Mouse (Mus musculus): ENCODE measurements around the gene Nfkb1.

Nfkb1 gene

GRCm38 (mm10) chr3:135634275-135634674, 57.1 kb downstream of the Nfkb1 start:
- in situ Hi-C loops (cut with MboI, MseI): no loop called here

- in situ Hi-C loops (cut with MboI, MseI): no loop called here
These were observed 59.5 kb downstream of the Nfkb1 start for GRCm38 (mm10) chr3:135631856-135632255.

DNA sequence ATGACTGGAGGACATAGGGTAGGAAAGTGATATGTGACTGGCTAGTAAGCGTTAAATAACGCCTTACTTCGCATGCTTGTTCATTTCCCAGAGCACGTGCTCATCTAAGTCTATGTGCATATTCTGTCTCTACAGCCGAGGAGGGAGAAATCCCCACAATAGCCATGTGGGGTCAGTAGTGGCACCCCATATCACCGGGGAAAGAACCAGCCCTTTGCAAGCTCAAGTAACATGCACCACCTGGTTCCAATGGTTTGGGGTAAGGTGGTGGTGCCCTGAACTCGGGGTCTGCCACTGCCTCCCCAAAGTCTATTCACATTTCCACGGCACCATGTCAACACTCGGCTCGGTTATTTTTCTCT, 60.3 kb downstream of the Nfkb1 start:
- in situ Hi-C loops (cut with MboI, MseI): no loop called here

- in situ Hi-C loops (cut with MboI, MseI): no loop called here
These were observed 60.8 kb downstream of the Nfkb1 start for GRCm38 (mm10) chr3:135630430-135631095.

GRCm38 (mm10) chr3:135629830-135630355, 61.5 kb downstream of the Nfkb1 start:
- in situ Hi-C loops (cut with MboI, MseI): no loop called here

DNA sequence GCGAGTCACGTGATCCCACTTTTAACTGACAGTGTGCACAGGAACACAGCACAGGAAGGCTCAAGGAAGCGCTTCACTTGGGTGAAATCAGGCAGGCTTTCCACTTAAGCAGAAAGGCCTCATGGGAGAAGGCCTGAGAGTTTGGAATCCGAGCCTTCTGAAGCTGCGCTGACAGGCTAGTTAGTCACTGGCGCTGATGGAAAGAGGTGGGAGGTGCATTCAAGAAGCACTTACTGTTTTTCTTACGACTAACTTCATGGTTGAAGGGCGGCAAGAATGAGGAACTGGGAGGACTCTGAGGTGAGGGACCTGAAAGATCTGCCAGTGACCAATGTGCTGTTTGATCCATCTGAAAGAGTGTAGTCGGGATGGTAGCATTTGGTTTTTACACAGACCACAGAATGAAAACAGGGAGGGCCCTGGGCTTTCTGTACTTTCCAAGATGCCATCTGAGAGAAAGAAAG, 62.6 kb downstream of the Nfkb1 start:
- in situ Hi-C loops (cut with MboI, MseI): no loop called here

- in situ Hi-C loops (cut with MboI, MseI): no loop called here
These were observed 63.2 kb downstream of the Nfkb1 start for GRCm38 (mm10) chr3:135628000-135628705.

GRCm38 (mm10) chr3:135625290-135625689, 66.1 kb downstream of the Nfkb1 start:
- in situ Hi-C loops (cut with MboI, MseI): no loop called here

DNA sequence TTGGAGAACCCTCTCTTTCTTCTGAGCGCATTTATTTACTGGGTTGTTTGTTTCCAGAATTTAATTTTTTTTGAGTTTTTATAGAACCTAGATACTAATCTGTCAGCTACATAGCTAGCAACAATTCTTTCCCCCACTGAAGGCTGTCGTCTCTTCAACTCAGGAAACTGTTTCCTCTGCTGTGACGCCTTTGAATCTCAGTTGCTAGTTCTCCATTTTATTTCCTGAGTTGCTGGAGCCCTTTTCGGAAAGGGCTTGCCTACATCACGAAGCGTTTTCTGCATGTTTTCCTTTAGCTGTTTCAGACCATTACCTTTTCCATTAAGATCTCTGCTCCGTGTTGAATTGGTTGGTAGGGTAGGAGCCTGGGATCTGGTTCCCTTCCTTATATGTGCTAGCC, 74.6 kb downstream of the Nfkb1 start:
- in situ Hi-C loops (cut with MboI, MseI): loop anchor here (10.0 kb wide), 1 partner anchor 1862 kb away; no protein-coding TSS in a partner anchor

DNA sequence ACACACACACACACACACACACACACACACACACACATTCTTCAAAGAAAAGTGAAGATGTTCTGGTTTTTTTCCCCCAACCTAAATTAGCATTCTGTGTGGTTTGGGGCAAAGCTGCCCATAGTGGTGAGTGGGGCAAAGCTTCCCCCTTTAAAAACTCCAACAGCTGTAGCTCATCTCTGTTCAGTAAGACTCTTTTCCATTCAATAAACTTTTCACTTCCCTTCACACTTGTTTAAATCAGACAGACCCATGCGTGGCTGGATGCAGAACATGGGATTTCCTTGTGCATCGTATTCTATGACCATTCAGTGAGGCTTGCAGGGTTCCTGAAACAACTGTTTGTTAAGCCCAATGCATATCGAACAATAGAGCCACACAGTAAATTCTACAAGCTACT, 77.0 kb downstream of the Nfkb1 start:
- in situ Hi-C loops (cut with MboI, MseI): loop anchor here (10.0 kb wide), 1 partner anchor 1860 kb away; no protein-coding TSS in a partner anchor

- in situ Hi-C loops (cut with MboI, MseI): loop anchor here (10.0 kb wide), 1 partner anchor 1855 kb away; no protein-coding TSS in a partner anchor
These were observed 81.1 kb downstream of the Nfkb1 start for GRCm38 (mm10) chr3:135610221-135610620.

DNA sequence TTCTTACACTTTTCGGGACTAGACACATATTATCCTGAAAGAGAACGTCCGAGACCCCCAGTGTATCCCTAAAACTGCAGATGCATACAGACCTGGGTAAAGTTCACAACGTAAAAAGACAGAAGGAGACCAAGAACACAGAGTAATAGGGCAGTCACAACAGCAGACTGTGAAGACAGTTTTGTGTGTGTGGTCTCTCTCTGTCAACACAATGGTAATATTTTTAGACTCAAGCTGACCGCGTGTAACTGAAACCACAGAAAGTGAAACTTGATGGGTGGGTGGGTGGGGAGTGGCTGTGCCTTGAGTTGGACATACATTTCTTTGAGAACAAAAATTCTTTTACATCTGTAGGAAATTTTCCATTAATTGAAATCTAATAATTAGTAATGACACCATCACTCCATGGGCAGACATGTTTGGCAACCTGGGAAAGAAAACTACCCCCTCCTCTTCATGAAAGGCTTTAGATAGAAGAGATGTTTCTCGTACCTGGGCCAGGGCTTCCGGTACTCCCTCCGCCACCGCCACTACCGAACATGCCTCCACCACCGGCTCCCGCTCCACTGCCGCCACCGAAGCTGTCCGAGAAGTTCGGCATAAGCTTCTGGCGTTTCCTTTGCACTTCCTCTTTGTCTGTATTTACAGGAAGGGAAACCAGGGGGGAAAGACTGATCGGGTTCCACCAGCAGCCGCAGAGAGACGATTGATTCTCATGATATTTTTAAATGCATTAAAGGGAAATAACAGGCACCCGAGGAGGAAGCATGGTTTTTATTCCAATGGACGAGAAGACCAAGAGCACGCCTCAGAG, 83.5 kb downstream of the Nfkb1 start:
- in situ Hi-C loops (cut with MboI, MseI): no loop called here

DNA sequence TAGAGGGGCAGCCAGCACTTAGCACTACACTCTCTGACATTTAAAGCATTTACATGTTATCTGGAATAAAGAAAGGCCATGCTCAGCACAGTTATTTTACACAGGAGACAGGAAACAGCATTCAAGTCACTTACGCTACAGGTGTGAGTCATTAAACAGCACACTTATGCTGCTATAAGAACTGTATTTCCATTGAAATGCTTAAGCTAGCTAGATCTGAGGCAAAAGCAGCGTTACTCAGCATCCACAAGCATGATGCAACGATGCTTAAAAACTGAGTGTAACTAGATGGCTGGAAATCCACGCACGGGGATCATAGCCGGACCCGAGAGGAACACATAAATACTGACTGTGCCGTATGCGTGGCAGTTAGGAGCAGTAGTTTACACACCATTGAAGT, 84.3 kb downstream of the Nfkb1 start:
- in situ Hi-C loops (cut with MboI, MseI): no loop called here

- in situ Hi-C loops (cut with MboI, MseI): no loop called here
These were observed 84.8 kb downstream of the Nfkb1 start for GRCm38 (mm10) chr3:135606592-135606991.

DNA sequence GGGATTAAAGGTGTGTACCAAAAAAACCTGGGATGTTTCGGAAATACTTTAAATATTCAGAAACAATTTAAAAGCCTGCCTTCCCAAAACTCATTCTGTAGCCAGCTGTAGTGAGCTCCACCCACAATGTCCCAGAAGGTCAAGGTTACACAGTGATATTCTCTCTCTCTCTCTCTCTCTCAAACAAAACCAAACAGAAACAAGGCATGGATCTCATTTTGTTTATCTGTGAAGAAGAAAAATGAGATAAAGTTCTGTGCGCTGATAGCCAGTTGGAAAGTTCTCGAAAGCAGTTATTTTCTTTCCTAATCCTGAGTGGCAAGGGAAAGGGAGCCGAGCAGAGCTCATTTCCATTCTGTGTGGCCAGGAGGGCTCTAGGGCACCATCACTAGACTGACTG, 85.9 kb downstream of the Nfkb1 start:
- in situ Hi-C loops (cut with MboI, MseI): no loop called here

DNA sequence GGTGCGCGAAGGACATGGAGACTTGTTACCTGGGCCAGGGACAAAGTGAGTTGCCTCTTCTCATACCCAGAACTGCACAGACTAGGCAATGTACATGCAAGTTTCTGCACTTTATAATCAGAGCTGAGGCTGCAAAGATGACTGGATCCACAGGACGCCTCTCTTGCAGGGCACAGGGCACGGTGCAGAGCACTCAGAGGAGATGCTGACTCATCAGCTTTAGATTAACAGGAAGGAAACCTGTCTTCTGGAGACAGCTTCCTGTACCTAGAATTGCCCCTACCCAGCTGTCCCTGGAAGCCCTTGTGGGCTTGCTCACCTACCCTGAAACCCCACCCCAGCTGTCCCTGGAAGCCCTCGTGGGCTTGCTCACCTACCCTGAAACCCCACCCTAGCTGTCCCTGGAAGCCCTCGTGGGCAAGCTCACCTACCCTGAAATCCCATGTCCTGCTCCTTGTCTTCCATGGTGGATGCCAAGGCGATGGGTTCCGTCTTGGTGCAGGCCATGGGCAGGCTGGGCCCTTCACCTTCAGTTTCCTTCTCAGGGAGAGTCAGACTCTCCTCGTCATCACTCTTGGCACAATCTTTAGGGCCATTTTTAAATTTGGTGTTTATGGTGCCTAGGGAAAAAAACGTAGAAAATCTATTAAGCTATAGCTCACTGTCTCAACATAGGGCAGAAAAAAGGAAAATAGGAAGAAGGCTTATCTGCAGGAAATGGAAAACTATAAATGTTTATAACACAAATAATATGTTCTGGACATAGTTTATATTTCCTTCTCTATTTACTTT, 86.5 kb downstream of the Nfkb1 start:
- in situ Hi-C loops (cut with MboI, MseI): no loop called here

DNA sequence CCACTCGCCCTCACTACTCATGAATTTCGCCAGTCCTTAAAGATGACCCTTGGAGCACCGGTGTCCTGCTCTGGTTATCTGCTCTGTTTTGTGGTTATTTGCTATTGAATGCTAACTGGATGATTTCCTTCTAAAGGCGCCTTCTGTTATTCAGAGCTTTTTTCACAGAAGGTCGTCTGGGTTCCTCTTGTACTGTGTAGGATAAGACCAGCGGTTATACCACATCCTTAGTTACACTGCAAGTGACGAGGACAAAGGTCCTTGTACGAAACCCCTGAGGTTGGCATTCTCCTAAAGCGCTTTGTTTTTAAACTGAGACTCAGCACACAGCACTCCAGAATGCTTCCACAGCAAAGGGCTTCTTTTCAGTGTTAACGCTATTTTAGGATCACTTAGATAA, 88.6 kb downstream of the Nfkb1 start:
- in situ Hi-C loops (cut with MboI, MseI): no loop called here

GRCm38 (mm10) chr3:135598355-135598754, 93.0 kb downstream of the Nfkb1 start:
- in situ Hi-C loops (cut with MboI, MseI): no loop called here

DNA sequence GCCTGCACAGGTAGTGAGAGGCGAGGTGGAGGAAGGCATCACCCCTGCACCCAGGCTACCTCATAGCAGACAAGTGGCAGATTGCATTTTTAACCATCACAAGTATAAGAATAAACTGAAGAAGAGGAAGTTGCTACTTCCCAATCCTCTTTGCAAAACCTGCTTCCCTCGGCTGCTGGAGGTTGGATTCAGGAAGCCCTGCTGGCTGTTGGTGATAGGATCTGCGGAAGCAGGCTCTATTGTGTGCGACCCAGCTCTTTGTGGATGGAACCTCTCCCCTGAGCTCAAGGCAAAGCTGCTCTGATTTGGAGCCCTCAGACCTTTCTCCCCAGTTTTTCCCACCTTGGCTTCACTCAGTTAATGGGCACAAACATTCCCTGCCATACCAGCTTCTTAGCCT, 94.3 kb downstream of the Nfkb1 start:
- in situ Hi-C loops (cut with MboI, MseI): no loop called here

- in situ Hi-C loops (cut with MboI, MseI): no loop called here
These were observed 97.0 kb downstream of the Nfkb1 start for GRCm38 (mm10) chr3:135594238-135594917.

DNA sequence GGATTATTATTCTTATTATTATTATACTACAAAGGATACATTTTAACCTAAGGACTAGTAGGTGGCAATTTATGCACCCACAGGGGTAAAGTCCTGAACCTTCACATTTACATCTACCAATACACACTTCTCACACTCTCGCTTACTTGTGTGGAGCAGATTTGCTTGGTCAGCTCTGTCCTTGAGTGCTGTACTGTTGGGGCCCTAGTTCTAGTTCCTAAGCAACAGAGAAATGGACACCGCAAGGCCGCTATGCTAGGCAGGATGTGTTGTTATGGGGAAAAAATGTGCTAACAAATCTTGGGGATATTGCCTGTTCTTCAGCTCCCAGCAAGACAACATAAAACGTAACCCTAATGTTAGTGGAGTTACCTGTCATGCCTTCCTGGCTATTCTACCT, 99.3 kb downstream of the Nfkb1 start:
- in situ Hi-C loops (cut with MboI, MseI): no loop called here
